Mouse (Mus musculus) neural tube, embryonic 10.5 days (tissue): ENCODE measurements around the gene Supt6.

ENCODE experiments used
- DNase-seq: peaks from one replicate; pipeline ENCODE4 v3.0.0-alpha.2; 2017; ENCODE audit warnings: low spot score; ENCODE audit errors: extremely low spot score

The Supt6 gene

DNA sequence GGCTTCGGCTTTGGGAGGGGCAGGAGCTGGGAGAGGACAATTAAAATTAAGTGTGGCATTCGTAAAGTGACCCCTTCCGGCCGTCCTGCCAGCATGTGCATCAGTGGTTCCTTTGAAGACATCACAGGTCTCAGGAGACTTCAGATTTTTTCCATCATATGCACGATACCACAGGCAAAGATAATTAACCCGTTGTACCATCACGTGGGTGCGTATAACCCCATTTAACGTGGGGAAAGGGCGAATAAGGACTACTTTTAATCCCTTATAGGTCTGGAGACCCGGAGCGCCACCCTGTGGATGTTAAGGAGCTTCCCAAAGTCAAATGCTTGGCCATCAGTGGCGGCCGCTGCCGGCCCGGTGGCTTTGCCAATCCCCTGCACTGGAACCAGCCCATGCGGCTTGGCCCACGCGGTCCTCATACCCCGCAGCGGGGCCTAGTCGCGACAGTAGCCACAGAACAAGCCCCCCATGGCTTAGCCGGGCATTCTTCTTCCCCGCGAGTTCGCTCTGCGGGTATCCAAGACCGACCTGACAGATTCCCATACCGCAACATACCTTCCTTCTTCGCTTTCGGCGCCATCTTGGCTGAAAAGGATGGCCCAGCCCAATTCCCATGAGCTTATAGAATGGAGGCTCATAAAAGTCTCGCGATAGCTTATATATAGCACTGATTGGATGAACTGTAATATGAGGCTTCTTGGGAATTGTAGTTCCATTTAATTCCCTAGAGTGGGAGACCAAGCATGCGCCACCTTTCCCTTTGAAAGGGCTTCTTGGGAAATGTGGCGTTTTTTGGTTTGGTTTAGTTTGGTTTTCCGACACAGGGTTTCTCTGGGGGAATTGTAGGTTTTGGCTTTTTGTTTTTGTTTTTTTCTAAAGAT, 62.6 kb downstream of the Supt6 start, which contains the start of gene Rpl23a:
Rpl23a (minus strand) TSS at position 624 of the 884 bp plus-strand sequence.
- DNase-seq: peak; percentile 90

DNA sequence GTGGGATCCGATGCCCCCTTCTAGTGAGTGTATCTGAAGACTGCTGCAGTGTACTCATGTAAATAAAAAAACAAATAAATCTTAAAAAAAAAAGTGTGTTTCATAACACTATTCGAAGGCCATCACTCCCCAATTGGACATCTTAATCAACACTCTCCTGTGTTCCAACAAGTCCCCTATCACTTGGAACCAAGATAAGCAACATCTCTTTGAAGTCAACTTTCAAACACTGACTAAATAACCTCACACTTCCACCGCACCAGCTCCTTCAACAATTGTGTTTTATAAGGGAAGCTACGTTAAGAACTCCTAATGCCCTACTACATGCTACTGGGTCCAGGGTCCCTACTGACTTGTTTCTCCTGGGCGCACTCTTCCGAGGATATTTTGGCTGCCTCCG, 63.3 kb downstream of the Supt6 start:
- no peak for DNase-seq

DNA sequence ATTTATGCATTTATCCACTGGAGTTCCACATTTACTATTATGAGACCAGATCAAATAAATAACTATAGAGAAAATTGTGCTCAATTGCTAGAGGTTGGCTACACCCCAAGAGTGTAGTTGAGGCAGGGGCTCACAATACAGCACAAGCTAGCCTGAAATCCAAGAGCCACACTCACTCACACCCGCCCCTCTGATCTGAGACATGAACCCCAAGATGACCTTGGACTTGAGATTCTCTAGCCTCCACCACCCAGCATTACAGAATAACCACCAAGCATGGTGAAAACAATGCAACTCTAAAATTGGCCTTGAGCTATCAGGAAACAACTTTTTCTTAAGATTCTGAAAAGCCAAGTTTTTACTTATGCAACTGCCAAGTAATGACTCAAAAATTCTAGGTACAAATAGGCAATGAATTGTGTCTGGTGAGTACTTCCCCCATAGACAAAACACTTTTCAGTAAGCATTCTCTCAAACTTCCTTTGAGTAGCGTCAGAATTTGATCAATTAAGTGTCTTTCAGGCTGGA, 63.9 kb downstream of the Supt6 start:
- no peak for DNase-seq

DNA sequence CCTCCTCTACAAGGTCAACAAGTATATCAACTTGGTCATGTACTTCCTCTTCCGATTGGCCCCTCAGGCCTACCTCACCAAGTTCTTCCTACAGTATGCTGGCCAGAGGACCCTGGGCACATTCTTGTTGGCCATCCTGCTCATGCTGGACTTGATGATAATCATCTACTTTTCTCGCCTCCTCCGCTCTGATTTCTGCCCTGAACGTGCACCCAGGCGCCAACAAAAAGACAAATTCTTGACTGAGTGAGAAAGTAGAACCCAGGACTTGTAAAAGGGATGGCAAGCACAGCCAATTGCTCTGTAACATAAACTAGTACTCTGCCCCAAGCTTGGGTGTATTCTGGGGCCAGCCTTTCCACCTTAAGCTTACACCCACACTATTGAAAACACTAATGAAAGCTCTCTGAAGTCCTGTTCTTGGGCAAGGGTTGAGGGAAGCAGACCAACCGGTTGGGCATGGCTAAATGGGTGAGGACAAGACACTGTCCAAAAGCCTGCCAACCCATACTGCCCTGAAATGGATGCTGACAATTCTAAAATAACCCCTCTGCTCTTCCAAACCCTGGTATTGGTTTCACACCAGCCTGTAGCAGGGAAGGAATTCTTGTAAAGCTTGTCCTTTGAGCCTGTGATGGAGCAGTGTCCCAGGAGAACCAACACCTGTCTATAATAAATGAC, 65.6 kb downstream of the Supt6 start:
- no peak for DNase-seq

DNA sequence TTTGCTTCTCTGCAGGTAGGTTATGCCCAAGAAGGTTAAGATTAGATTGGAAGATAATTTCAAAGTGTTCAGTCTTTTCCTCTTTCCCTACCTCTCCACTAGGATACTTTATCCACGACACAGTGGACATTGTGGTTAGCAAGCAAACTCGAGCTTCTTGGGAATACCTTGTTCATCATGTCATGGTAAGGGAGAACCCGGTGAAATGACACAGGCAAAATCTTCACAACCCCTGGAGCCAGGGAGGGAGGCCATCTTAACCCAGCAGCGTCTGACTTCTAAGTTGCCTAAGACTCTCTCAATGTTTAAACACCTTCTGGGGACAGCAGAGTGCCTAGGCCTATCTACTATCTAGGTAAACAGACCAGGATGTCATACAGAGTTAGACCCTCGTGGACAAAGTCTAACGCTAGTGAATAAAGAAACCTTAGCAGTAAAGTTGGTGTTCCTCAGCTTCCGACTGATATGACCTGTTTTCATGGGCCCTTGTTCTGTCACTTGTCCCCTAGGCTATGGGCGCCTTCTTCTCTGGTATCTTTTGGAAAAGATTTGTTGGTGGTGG, 66.3 kb downstream of the Supt6 start:
- no peak for DNase-seq

DNA sequence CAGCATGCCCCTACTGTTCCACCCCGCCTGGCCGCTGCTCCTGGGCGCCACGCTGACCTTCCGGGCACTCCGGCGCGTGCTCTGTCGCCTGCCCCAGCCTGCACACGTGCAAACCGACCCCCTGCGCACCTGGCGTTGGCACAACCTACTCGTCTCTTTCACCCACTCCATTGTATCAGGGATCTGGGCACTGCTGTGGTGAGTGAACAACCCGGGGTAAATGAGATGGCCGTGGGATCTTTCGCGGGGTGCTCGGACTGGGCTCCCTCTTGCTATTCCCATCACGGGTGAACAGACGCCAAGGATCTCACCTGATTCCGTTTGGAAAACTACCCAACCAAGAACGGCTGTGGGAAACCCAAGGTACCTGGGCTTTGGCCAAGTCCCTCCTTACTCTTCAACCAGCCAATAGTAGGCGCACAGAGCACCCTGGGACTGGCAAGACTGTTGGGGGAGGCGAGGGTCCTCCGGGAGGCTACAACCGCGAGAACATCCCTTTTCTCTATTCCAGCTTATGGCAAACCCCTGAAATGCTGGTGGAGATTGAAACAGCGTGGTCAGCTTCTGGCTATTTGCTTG, 66.8 kb downstream of the Supt6 start:
- no peak for DNase-seq

DNA sequence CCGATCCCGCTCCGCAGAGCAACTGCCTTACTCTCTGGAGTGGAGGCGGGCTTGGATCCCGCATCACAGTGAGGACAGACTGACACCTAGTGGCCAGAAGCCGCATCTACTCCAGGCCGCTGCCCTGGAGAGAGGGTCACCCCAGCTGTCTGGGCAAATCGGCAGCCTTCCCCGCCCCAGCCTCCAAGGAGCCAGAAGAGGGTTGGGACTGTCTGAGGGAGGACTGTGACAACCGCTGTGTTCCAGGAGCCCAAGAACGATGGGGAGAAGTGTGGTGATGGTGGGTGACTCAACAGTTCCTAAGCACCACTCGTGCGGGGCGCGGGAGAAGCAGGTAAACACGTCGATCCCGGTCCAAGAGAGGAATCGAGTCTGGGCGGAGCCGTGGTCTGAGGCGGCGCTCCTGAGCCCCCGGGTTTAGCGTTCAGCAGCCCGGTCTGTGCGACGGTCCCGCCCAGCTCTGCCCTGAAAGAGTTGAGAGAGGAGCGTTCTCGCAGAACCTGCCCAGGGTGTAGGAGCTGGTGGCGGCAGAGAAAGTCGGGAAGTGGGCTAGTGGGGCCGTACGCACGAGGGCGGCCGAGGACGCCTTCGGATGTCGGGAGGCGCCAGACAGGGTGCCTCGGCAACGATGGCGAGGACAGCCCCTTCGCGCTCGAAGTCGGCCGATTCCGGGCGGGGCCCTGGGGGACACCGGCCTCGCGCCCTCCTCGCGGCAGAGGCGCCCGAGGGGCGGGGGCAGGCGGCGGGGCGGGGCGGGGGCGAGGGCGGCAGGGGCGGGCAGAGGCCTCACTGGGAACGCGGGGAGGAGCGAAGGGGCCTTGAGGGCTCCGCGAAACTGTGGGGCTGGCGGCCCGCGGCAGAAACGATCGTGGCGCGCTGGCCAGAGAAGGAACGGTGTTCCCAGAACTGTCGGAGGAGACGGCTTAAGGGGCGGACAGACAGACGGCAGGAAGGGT, 67.6 kb downstream of the Supt6 start:
- DNase-seq: peak; percentile 98

DNA sequence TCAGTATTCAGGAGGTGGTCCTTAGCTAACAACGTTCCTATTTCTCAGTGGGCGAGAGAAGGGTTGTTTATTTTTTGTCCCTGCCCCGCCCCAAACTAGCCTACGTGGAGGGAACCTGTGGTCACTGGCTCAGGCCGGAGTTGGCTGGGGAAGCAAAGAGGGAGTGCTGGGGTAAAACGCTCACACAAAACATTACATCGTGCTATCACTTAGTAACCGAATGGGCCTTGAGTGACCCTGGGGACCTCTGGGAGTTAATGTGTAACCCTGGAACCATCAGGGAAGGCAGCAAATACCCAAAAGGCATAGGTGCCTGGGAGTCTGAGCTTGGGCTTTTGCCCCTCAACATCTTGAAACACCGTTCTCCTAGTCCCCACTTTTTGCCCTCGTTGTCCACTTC, 68.3 kb downstream of the Supt6 start:
- no peak for DNase-seq

DNA sequence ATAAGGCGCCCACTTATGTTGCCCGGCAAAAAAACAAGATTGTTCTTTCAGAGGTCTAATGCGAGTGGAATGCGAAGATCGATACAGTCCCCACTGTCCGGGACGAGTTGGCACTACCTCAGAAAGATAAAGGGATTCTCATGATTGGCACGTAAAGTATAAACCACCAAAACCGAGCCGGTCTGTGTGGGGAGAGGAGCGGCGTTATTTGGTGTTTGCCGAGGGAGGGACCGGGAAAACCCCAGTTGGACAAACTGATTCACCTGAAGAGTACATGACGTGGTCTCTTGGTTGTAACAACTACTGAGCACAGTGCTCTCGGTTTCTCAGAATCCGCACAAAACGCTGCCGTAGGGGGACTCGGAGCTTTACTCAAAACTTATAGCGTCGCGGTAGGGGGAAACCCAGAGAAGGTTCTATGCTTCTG, 68.9 kb downstream of the Supt6 start:
- DNase-seq: no peak

DNA sequence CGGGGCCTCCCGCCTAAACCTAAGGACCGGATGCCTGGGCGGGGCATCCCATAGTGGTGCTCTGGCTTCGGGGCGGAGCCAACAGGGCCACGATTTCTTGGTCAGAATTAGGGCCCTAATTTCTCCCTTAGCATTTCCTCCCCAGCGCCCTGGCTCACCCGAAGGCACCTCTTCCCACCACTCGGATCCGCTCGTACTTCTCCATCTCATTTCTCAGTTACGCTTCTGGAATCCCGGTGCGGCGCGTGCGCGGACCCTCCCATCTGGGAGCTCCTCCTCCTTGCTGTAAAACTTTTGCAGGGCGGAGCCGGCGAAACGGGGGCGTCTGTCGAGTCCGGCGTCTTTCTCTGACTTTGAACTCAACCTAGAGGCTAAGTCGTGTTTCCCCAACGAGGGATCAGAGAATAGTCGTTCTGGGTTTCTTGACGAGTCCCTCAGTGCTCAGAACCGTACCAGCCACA, 69.4 kb downstream of the Supt6 start, which contains the start of the genes Nek8 and Tlcd1:
Nek8 (minus strand) TSS at position 274 of the 461 bp plus-strand sequence.
Tlcd1 (plus strand) TSS at position 310 of the 461 bp plus-strand sequence.
- DNase-seq: peak; percentile 90

DNA sequence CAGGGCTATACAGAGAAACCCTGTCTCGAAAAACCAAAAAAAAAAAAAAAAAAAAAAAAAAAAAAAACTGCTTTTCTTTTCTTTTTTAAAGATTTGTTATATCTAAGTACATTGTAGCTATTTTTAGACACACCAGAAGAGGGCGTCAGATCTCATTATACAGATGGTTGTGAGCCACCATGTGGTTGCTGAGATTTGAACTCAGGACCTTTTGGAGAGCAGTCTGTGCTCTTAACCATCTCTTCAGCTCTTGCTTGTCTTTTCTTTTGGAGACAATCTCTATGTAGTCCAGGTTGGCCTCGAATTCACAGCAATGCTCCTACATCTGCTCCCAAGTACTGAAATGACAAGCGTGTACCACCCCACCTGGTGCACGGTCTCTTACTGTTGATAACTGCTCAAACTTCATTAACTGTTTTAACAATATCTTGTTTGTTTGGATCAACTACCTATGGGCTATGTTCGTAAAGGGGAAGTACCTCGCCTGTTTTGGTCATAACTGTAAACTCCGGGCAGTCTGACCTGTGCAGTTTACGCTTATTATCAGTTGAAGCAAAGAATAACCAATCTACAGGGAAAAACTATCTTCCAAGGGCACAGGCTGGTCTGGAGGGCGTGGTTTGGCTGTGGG, 69.9 kb downstream of the Supt6 start:
- no peak for DNase-seq

DNA sequence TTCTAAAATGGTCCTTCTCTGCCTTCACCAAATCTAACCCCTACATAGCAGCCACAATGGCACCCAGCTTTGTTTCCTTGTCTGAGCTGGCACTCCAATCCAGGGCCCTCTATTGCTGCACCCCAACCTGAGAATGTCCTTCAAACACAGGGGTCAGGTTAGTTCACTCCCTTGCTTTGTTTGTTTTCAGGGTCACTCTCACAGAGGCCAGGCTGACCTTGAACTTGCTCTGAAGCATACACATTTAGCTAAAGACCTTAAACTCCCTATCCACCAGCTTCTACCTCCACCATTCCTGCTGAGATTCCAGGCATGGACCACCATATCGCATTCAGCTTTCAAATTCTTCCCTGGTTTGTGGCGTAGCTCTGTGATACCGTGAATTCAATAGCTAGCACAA, 71.3 kb downstream of the Supt6 start:
- DNase-seq: no peak

DNA sequence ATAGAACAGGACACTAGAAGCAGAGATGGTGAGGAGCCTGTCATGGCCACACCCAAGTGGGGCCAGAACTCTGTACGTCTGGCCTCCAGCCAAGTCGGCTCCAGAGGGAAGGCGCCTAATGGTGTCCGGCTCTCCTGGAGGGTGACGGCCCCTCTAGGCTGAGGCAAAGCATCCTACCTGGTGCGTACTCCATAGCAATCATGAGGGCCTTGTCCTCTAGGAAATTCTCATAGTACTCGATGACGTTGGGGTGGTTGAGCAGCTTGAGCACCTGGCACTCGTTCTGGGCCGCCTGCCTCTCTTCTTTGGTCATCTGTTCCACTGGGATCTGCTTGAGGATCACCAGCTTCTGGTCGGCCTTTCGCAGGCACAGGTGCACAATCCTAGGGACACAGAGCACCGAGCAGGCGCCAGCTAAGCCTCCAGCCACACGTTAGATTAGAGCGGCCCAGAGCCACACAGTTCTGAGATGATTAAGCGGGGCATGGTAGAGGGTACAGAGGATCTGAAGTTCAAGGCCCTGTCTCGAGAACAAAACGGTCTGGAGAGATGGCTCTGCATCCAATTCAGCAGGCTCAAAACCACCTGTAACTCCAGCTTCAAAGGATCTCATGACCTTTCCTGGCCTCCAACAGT, 72.9 kb downstream of the Supt6 start:
- no peak for DNase-seq

DNA sequence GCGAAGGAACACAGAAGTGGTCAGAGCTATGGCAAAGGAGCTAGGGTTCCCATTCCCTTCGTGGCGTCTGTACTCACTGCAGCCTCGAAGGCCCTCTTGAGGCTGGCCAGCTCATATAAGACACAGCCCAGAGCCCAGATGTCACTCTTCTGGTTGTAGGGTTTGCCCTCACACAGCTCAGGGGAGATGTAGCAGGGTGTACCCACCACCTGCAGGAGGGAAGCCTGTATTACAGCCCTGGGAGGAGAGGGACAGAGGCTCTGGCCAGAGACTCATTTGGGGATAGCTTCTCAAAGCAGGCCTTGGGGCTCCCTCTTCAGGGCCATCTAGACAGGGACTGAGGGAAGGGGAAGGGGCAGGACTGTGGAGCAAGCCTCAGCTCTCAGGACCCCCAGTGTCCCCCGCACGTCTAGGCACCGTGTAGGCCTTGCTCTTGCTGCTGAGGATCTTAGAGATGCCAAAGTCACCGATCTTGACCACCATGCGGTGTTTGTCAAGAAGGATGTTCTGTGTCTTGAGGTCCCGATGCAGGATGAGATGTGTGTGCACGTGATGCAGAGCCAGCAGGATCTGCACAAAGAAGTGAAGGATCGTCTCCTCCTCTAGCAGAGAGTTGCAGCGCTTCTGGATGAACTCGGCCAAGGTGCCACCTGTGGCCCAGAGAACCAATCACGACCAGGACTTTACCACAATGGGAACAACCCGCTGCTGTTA, 73.6 kb downstream of the Supt6 start:
- DNase-seq: no peak

DNA sequence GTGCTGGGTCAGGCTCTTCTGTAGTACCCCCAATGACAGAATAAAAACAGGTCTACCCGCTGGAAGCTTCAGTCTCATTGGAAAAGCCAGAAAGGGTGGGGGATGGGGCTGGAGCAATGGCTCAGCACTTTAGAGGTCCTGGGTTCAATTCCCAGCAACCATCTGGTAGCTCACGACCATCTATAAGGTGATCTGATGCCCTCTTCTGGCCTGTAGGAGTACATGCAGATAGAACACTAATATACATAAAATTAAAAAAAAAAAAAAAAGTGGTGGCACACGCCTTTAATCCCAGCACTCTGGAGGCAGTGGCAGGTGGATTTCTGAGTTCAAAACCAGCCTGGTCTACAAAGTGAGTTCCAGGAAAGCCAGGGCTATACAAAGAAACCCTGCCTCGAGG, 74.5 kb downstream of the Supt6 start:
- no peak for DNase-seq

DNA sequence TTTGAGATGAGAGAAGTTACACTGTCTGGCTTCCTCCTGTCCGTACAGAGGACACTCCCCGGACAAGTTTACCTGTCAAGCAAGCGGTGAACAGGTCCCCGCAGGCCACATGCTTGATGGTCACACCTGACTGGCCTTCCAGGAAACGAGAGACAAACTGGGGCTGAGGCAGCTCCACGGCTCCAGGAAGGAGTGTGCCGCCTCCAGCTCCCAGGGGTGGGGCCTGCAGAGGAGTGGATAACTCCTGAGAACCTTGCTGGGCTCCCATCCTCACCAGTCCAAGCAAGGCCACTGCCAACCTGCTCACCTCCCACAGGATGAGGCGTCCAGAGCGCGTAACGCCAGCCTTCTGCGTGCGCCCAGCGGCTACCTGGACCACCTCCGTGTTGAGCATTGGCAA, 75.5 kb downstream of the Supt6 start:
- DNase-seq: no peak

DNA sequence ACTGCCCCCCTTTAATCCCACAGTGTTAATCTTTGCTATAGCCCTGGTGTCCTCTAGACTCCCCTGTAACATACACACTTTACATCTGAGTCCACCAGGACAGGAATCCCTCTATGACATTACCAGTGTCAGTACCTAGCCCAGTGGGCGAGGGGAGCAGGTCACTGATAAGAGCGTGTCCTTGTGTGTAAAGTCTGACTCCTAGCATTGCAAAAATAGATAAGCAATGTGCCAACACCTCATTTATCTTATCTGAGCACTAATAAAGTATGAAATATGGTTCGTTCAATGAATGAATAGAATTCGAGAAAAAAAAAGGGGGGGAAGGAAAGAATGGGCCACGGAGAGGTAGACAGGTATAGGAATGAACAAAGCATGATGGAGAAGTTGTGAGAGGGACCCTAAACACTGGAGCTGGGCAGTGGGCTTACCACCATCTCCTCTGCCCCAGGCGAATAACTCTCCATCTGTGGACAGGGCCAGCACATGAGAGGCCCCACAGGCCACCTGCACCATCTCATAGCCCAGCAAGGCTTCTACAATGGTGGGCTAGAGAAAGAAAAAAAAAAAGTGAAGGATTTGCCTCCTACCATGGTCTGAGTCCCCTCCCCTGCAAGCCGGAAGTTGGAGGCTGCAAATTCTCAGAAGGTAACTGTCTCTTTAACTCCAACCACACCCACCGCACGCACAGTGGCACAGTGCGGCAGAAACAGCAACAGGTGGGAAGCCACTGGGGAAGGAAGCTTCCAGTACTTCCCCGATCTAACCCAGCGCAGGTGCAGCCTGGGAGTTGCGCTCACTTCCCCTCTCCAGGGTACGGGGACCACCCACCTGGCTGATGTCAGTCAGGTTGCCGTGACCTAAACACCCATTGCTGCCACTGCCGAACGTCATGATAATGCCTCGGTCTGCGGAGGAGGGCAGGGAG, 77.0 kb downstream of the Supt6 start:
- no peak for DNase-seq
